Mouse (Mus musculus) forebrain, embryonic 14.5 days (tissue): ENCODE measurements around the gene Kdelr3. TPM values are rescaled to one million over a fixed set of nuclear protein-coding genes. Genes with fewer than 3 reads are reported as not detected.

Experiments
- ATAC-seq: fragments of 200-750 bp; cut with Nextera tagmentation; 2 replicates; pipeline ENCODE4 v1.8.0; 2017; ENCODE audit warnings: mild to moderate bottlenecking, moderate library complexity
- DNase-seq: peaks from one replicate; pipeline ENCODE4 v3.0.0-alpha.2; 2015; ENCODE audit warnings: low spot score
- H3K27ac ChIP-seq: fragments of 300-500 bp; sonication (generic); 2 replicates; pipeline ENCODE4 v1.5.1; 2014; ENCODE audit warnings: low read depth, mild to moderate bottlenecking, control low read depth, low read length, moderate library complexity
- H3K27me3 ChIP-seq: fragments of 300-500 bp; sonication (generic); replicated peaks from 2 replicates; pipeline ENCODE4 v1.6.1; 2014; ENCODE audit warnings: low read length, control low read depth, mixed read lengths; ENCODE audit not compliant: control insufficient read depth, insufficient read depth
- H3K36me3 ChIP-seq: fragments of 300-500 bp; sonication (generic); 2 replicates; pipeline ENCODE4 v1.6.1; 2014; ENCODE audit warnings: low read length, control low read depth; ENCODE audit not compliant: control insufficient read depth, insufficient read depth
- H3K4me1 ChIP-seq: fragments of 300-500 bp; sonication (generic); 2 replicates; pipeline ENCODE4 v1.6.1; 2014; ENCODE audit warnings: antibody characterized with exemption, low read length, control low read depth; ENCODE audit not compliant: control insufficient read depth, insufficient read depth
- H3K4me2 ChIP-seq: fragments of 300-500 bp; sonication (generic); 2 replicates; pipeline ENCODE4 v1.6.1; 2014; ENCODE audit warnings: mild to moderate bottlenecking, control low read depth, low read length
- H3K4me3 ChIP-seq: fragments of 300-500 bp; sonication (generic); 2 replicates; pipeline ENCODE4 v1.5.1; 2014; ENCODE audit warnings: low read depth, low read length, control low read depth
- H3K9ac ChIP-seq: fragments of 300-500 bp; sonication (generic); 2 replicates; pipeline ENCODE4 v1.6.1; 2014; ENCODE audit warnings: mild to moderate bottlenecking, low read length, control low read depth, moderate library complexity
- H3K9me3 ChIP-seq: fragments of 300-500 bp; sonication (generic); replicated peaks from 2 replicates; pipeline ENCODE4 v1.6.1; 2016; ENCODE audit warnings: low read length, control low read depth, mixed read lengths; ENCODE audit not compliant: control insufficient read depth
- WGBS: fragments of 180-500 bp; shearing (Covaris S2); extraction: QIAGEN DNeasy Blood & Tissue Kit; methylation state at CpG from one replicate; pipeline ENCODE4 v1.1.7; 2014; 5-methylcytosine and 5-hydroxymethylcytosine counted together
- polyA plus RNA-seq: library from polyadenylated mRNA; unstranded; fragments of >200 nt; fragmentation: Nextera tagmentation; extraction: Ambion mirVana; gene quantifications from 2 replicates; pipeline ENCODE4 v1.2.1, GENCODE M21; 2014

The Kdelr3 gene
- polyA plus RNA-seq, 1 experiment from 2014 or later, result 8.4 TPM

DNA sequence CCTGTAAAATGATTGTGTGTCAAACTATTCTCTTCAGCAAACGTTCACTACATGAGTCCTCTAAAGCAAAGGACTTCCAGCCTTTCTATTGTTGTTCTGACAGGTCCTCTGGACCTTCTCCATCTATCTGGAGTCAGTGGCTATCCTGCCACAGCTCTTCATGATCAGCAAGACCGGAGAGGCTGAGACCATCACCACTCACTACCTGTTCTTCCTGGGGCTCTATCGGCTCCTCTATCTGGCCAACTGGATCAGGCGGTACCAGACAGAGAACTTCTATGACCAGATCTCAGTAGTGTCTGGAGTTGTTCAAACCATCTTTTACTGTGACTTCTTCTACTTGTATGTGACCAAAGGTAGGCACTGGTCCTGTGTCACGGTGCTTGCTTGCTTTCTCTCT, 9.4 kb downstream of the Kdelr3 start:
- H3K36me3 ChIP-seq, result peaks cover 46% of the 10 kb centered on the region
- no peaks in the 10 kb centered on the region for H3K4me1 ChIP-seq
- WGBS, result 90% methylated on average over 5 of the region's 5 CpGs
- DNase-seq (no peak), ATAC-seq (no peak)
- H3K4me2 ChIP-seq, result no peak overlapping the region
- no peak overlapping the region for H3K4me3 ChIP-seq
- no peaks in the 10 kb centered on the region for H3K9me3 ChIP-seq
- H3K27me3 ChIP-seq, result no peaks in the 10 kb centered on the region
- no peak overlapping the region for H3K9ac ChIP-seq
- no peak overlapping the region for H3K27ac ChIP-seq

DNA sequence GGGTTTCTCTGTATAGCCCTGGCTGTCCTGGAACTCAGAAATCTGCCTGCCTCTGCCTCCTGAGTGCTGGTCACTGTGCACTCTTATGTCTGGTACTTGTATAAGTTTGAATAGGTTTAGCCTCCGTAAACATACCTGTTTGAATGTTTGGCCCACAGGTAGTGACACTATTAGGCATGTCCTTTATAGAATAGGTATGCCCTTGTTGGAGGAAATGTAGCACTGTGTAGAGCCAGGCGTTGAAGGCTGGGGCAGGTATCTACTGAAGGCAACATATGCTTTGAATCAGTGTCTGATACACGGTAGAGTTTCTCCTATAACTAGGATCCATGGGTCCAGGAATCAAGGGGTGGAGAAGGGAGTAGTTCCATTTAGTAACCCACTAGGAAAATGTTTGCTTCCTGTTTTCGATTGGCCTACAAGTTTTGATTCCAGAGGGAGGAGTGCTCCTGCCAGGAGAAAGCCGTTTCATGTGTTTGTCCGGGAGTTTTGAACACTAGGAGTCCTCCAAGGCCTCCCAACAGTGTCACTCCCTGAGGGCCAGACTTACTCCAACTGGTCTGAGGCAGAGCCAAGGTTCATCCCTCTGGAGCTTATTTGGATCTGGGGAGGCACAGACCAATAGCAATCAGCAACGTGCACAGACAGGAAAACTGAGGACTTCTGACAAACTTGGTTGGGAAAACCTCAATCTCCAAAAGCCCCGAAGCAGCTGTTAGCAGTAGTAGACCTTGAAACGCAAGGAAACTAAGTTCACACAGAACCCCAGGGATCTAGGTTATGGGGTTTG, 10.0 kb downstream of the Kdelr3 start:
- H3K36me3 ChIP-seq, result peaks cover 52% of the 10 kb centered on the region
- no peak overlapping the region for H3K4me2 ChIP-seq
- no peak overlapping the region for H3K27ac ChIP-seq
- H3K4me1 ChIP-seq, result no peaks in the 10 kb centered on the region
- no peak overlapping the region for H3K9ac ChIP-seq
- H3K4me3 ChIP-seq, result no peak overlapping the region
- 69% methylated on average over 9 of the region's 9 CpGs for WGBS
- no peaks in the 10 kb centered on the region for H3K27me3 ChIP-seq
- no peaks in the 10 kb centered on the region for H3K9me3 ChIP-seq
- no peak for ATAC-seq
- DNase-seq, result no peak

DNA sequence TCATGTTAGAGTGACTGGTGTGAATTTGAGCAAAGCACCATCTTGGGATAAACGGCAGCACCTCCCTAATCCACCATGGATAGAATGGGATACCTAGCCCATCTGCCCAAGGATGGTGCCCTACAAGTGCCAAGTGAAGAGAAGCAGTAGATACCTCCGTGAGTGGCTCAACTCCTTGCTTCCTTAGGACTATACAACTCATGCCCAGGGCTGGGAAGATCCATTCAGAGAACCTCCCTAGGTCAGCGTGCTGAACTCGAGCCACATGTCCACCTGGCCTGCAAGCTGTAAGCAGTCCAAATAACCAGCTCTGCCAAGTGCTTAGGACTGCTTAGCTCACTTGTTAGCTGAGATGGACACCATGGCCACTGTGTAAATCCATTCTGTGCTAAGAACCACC, 11.0 kb downstream of the Kdelr3 start:
- ATAC-seq, result 0 out of 2 replicates have a peak, but pooled peaks have one; percentile 16
- no peak overlapping the region for H3K4me2 ChIP-seq
- no peak overlapping the region for H3K9ac ChIP-seq
- 74% methylated on average over 4 of the region's 4 CpGs for WGBS
- H3K27ac ChIP-seq, result no peak overlapping the region
- H3K36me3 ChIP-seq, result peaks cover 63% of the 10 kb centered on the region
- no peak overlapping the region for H3K4me3 ChIP-seq
- H3K4me1 ChIP-seq, result no peaks in the 10 kb centered on the region
- no peaks in the 10 kb centered on the region for H3K9me3 ChIP-seq
- H3K27me3 ChIP-seq, result no peaks in the 10 kb centered on the region
- DNase-seq, result no peak

DNA sequence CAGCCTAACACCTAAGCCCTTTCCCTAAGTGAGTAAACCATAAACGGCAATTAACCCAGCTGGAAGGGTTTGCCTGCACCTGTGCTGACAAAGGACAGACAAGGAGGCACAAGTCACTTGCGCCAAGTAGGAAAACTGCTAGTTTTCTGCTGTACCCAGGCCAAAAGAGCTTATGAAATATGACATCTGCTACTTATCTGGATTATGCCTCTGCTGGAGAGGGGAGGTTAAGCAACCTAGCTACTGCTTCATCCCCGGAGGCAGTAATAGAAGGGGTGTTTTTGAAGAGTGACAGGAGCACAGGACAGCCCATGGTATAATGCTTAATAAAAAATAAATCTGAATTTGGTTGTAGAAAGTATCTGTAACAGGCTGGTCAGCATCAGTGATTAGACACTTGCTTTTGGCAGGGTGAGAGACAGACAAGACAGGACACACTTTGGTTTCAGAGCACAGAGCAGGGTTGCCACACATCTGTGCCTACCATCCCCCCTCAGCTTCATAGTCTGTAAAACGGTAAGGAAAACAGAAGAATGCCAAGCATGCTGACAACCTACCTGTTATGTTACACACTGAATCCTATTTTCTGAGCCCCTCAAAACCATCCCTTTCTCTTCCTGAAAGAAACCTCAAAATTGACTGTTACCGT, 11.9 kb downstream of the Kdelr3 start:
- H3K4me3 ChIP-seq, result no peak overlapping the region
- no peak overlapping the region for H3K9ac ChIP-seq
- H3K27me3 ChIP-seq, result no peaks in the 10 kb centered on the region
- no peaks in the 10 kb centered on the region for H3K9me3 ChIP-seq
- H3K36me3 ChIP-seq, result peaks cover 72% of the 10 kb centered on the region
- 85% methylated on average over 5 of the region's 5 CpGs for WGBS
- DNase-seq, result no peak
- no peak overlapping the region for H3K4me2 ChIP-seq
- no peak overlapping the region for H3K27ac ChIP-seq
- H3K4me1 ChIP-seq, result no peaks in the 10 kb centered on the region
- no peak for ATAC-seq

DNA sequence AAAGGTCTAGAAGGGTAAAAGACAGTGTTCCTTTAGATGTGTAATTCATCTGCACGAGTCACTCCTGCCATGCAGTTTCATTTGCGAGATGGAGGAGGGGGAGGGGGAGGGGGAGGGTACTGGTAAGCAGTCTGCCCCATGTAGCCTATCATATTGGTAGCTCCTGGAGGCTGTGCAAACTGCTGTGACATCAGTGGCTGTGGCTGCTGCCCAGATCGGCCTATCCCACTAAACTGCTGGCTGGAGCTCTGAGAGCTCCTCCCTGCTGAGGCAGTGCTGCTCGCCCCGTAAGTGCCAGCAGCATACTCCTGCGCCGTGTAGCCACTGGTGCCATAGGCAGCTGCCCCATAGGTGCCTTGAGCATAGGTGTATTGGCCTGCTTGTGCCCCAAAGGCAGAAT, 13.7 kb downstream of the Kdelr3 start:
- H3K36me3 ChIP-seq, result peaks cover 90% of the 10 kb centered on the region
- H3K4me1 ChIP-seq, result no peaks in the 10 kb centered on the region
- no peak overlapping the region for H3K9ac ChIP-seq
- no peak overlapping the region for H3K27ac ChIP-seq
- H3K4me2 ChIP-seq, result no peak overlapping the region
- no peak for DNase-seq
- H3K27me3 ChIP-seq, result no peaks in the 10 kb centered on the region
- H3K9me3 ChIP-seq, result no peaks in the 10 kb centered on the region
- H3K4me3 ChIP-seq, result no peak overlapping the region
- WGBS, result 80% methylated on average over 7 of the region's 7 CpGs
- no peak for ATAC-seq

DNA sequence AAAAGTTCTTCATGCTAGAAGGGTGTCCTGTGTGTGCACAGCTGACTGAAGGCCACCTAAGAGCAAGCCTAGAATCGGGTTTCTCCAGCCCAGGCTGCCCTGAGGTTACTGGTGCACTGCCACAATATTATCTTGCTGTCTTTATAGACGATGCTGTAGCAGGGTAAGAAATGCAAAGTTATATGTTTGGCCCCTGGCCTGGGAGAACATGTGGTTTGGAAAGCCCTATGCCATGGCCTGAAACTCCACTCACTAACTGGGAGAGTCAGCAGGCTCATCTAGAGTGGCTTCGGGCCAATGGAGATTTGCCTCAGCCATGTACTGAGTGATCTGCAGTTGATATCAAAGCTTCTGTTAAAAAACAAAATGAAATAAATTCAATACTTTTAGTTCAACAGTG, 17.6 kb downstream of the Kdelr3 start:
- Histone ChIP-seq H3K4me2 (no peak overlapping the region), H3K36me3 (peaks cover 100% of the 10 kb centered on the region), H3K27me3 (no peaks in the 10 kb centered on the region), H3K4me3 (no peak overlapping the region), H3K4me1 (no peaks in the 10 kb centered on the region), H3K9me3 (no peaks in the 10 kb centered on the region), H3K27ac (no peak overlapping the region), H3K9ac (no peak overlapping the region)
- WGBS, result 92% methylated on average over 3 of the region's 3 CpGs
- DNase-seq (no peak), ATAC-seq (no peak)

DNA sequence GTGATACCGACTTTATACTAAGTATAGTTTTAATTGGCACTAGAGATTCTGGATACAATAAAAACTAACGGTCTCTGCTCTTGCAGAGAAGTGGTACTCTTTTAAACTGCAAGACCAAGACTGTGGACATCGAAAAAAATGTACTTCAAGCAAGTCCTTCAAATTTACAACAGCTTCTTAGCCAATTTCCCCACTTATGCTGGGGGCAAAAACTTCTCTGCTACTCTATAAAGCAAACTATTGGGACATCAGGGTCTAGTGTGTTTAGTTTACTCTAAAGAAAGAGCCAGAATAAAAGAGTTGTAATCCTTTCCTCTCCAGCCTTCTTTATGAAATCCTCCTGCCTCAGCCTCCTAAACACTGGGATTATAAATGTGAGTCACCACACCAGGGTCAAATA, 27.8 kb downstream of the Kdelr3 start:
- H3K4me3 ChIP-seq, result peak overlapping the region; percentile 92
- H3K4me2 ChIP-seq, result peak overlapping the region; percentile 79
- H3K4me1 ChIP-seq, result peaks cover 21% of the 10 kb centered on the region
- H3K9ac ChIP-seq, result no peak overlapping the region
- no peaks in the 10 kb centered on the region for H3K27me3 ChIP-seq
- no peak overlapping the region for H3K27ac ChIP-seq
- H3K9me3 ChIP-seq, result no peaks in the 10 kb centered on the region
- WGBS, result 91% methylated on average over 3 of the region's 3 CpGs
- peaks cover 60% of the 10 kb centered on the region for H3K36me3 ChIP-seq
- ATAC-seq (no peak), DNase-seq (no peak)

DNA sequence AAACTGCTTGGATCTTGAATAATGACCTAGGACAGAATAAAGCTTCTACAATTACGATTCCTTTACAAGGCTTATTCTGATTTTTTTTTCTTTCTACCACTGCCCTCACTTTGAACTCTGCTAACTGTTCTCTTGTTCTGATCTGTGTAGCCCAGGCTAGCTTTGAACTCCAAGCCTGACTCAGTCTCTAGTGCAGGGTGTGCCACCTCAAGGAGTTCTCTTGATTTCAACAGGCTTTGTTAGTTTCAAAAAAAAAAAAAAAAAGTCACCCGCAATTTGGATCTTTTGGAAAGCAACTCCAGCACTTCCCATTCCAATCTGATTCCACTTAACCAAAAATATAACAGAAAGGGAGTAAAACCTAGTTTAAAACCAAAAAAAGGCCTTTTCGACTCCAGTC, 29.3 kb downstream of the Kdelr3 start:
- WGBS, result 2% methylated on average over 3 of the region's 3 CpGs
- Histone ChIP-seq H3K9me3 (no peaks in the 10 kb centered on the region), H3K36me3 (peaks cover 44% of the 10 kb centered on the region), H3K4me2 (peak overlapping the region; percentile 79), H3K9ac (peak overlapping the region; percentile 98), H3K4me3 (peak overlapping the region; percentile 92), H3K4me1 (peaks cover 21% of the 10 kb centered on the region), H3K27me3 (no peaks in the 10 kb centered on the region), H3K27ac (peak overlapping the region; percentile 98)
- no peak for DNase-seq
- ATAC-seq, result no peak

DNA sequence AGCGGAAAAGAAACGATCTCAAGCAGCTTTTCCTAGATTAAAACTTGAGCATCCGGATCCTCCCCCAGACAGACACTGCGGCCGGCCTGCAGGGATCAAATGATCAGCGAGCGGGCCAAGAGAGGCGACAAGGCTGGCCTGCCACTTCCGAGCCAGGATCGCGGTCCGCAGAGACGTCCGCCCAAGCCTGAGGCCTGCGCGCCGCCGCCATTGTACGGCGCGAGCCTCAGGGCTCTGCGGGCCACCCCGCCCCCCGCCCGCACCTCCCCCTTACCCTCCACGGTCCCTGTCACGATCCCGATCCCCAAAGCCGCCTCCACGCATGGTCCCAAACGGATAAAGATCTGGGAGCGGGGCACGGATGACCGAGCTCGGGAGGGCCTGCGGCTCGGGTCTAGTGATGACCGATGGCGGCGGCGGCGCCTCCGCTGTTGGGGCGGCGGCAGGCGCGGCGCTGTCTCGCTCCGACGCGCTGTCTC, 29.7 kb downstream of the Kdelr3 start:
- Histone ChIP-seq H3K9me3 (no peaks in the 10 kb centered on the region), H3K27me3 (no peaks in the 10 kb centered on the region), H3K36me3 (peaks cover 40% of the 10 kb centered on the region), H3K4me2 (peak overlapping the region; percentile 79), H3K4me3 (peak overlapping the region; percentile 92), H3K9ac (peak overlapping the region; percentile 98), H3K4me1 (peaks cover 21% of the 10 kb centered on the region), H3K27ac (peak overlapping the region; percentile 98)
- WGBS, result 1% methylated on average over 49 of the region's 52 CpGs
- ATAC-seq, result peak; percentile 73
- DNase-seq, result peak; percentile 63
